Mouse (Mus musculus): ENCODE measurements at regions not wholly inside any gene's neighbourhood (a gene's known extent, or its start where the extent isn't known, plus 50 kb on each side); places are given as distances from the start of the nearest gene placed in this dataset.

GRCm38 (mm10) chr9:74656392-74656791, 205.3 kb upstream of the Onecut1 start:
- no peaks in the 10 kb centered on the region for H3K4me1 ChIP-seq
- WGBS = 82% methylated on average over 10 of the region's 10 CpGs
- H3K9me3 ChIP-seq = no peaks in the 10 kb centered on the region
- no peak overlapping the region for H3K4me3 ChIP-seq
- H3K36me3 ChIP-seq = no peaks in the 10 kb centered on the region
- no peak overlapping the region for H3K9ac ChIP-seq (replicated peaks)
- H3K27ac ChIP-seq (replicated peaks) = no peak overlapping the region
- H3K4me2 ChIP-seq (replicated peaks) = no peak overlapping the region
- no peak for ATAC-seq (replicated peaks)
- H3K27me3 ChIP-seq = no peaks in the 10 kb centered on the region

- no peak overlapping the region for H3K9ac ChIP-seq (replicated peaks)
- no peaks in the 10 kb centered on the region for H3K27me3 ChIP-seq
- H3K4me1 ChIP-seq = no peaks in the 10 kb centered on the region
- ATAC-seq (replicated peaks) = no peak
- no peak overlapping the region for H3K4me3 ChIP-seq
- 88% methylated on average over 4 of the region's 4 CpGs for WGBS
- no peak overlapping the region for H3K4me2 ChIP-seq (replicated peaks)
- H3K27ac ChIP-seq (replicated peaks) = no peak overlapping the region
- no peaks in the 10 kb centered on the region for H3K9me3 ChIP-seq
- no peaks in the 10 kb centered on the region for H3K36me3 ChIP-seq
Measured at GRCm38 (mm10) chr9:74671356-74671952, 190.3 kb upstream of the Onecut1 start.

GRCm38 (mm10) chr9:74672261-74672660, 189.5 kb upstream of the Onecut1 start:
- Histone ChIP-seq H3K9ac (replicated peaks) (no peak overlapping the region), H3K9me3 (no peaks in the 10 kb centered on the region), H3K4me3 (no peak overlapping the region), H3K4me2 (replicated peaks) (no peak overlapping the region), H3K4me1 (no peaks in the 10 kb centered on the region), H3K27ac (replicated peaks) (no peak overlapping the region), H3K36me3 (no peaks in the 10 kb centered on the region), H3K27me3 (no peaks in the 10 kb centered on the region)
- 91% methylated on average over 7 of the region's 7 CpGs for WGBS
- ATAC-seq (replicated peaks) = no peak

DNA sequence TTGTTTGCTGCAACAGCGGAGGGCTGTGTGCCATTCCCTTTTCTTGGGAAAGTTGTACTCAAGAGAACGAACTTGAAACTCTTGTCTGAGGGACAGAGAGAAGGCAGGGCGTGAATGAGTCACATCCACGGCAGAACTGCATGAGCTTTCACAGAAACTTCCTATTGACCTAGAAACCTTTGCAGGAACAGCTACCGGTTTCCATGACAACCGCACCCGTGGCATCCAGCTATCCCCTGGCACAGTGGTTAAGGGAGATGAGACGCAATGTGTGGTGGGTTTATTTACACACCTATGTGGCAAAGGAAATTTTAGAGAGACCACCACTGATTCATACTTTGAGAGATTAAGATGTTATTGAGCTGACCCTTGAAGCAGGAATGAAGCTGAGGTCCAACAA, 163.5 kb upstream of the Onecut1 start:
- Histone ChIP-seq H3K9ac (replicated peaks) (no peak overlapping the region), H3K9me3 (no peaks in the 10 kb centered on the region), H3K27me3 (no peaks in the 10 kb centered on the region), H3K4me3 (no peak overlapping the region), H3K4me2 (replicated peaks) (no peak overlapping the region), H3K27ac (replicated peaks) (no peak overlapping the region), H3K36me3 (no peaks in the 10 kb centered on the region), H3K4me1 (no peaks in the 10 kb centered on the region)
- WGBS = 60% methylated on average over 8 of the region's 8 CpGs
- ATAC-seq (replicated peaks) = no peak

GRCm38 (mm10) chr9:74705698-74706097, 156.0 kb upstream of the Onecut1 start:
- no peaks in the 10 kb centered on the region for H3K4me1 ChIP-seq
- H3K27ac ChIP-seq (replicated peaks) = no peak overlapping the region
- 58% methylated on average over 4 of the region's 4 CpGs for WGBS
- no peak overlapping the region for H3K4me2 ChIP-seq (replicated peaks)
- H3K9ac ChIP-seq (replicated peaks) = no peak overlapping the region
- no peak overlapping the region for H3K4me3 ChIP-seq
- no peaks in the 10 kb centered on the region for H3K9me3 ChIP-seq
- H3K27me3 ChIP-seq = no peaks in the 10 kb centered on the region
- H3K36me3 ChIP-seq = no peaks in the 10 kb centered on the region
- no peak for ATAC-seq (replicated peaks)

DNA sequence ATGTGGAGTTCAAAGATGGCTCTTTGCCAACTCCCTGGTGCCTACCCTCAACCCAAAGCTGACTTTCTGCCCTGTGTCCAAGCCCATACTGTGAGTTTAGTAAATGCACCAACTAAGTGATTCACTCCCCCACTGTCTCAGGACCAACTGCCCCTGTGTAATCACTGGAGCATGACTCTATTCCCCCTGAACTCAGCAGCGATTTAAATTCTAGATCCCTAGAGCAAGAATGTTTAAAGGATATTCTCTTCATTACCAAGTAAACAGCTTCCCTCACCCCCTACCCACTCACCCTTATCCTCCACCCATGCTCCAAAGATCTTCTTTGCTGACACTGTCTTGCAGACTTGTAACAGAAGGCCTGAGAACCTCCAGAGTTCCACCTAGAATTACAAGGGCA, 154.1 kb upstream of the Onecut1 start:
- H3K4me3 ChIP-seq = no peak overlapping the region
- no peak overlapping the region for H3K27ac ChIP-seq (replicated peaks)
- no peak for ATAC-seq (replicated peaks)
- no peak overlapping the region for H3K4me2 ChIP-seq (replicated peaks)
- no peaks in the 10 kb centered on the region for H3K9me3 ChIP-seq
- whole genome bisulfite sequencing = 32% methylated on average over 1 of the region's 1 CpGs
- H3K4me1 ChIP-seq = no peaks in the 10 kb centered on the region
- no peaks in the 10 kb centered on the region for H3K36me3 ChIP-seq
- no peaks in the 10 kb centered on the region for H3K27me3 ChIP-seq
- no peak overlapping the region for H3K9ac ChIP-seq (replicated peaks)

DNA sequence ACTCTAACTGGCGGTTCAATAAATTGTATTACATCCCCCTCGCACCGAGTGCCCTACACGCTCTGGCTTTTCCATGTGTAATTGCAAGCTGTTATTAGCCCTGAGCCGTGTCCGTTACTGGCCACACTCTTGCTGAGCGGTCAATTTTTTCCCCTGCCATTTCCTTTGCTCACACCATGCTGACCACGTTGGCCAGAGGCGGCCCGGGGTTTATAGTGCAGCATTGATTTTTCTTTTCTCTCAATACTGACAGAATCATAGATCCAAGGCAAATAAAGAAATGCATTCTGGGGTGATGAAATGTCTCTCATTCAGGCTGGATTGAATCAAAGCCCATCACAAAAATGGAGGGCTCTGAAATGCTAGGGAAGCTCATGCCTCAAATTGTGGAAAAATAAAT, 150.0 kb upstream of the Onecut1 start:
- WGBS = 92% methylated on average over 10 of the region's 10 CpGs
- H3K4me2 ChIP-seq (replicated peaks) = no peak overlapping the region
- H3K9me3 ChIP-seq = no peaks in the 10 kb centered on the region
- no peak overlapping the region for H3K9ac ChIP-seq (replicated peaks)
- H3K27me3 ChIP-seq = no peaks in the 10 kb centered on the region
- H3K36me3 ChIP-seq = no peaks in the 10 kb centered on the region
- no peak overlapping the region for H3K27ac ChIP-seq (replicated peaks)
- ATAC-seq (replicated peaks) = no peak
- no peaks in the 10 kb centered on the region for H3K4me1 ChIP-seq
- H3K4me3 ChIP-seq = no peak overlapping the region

- ATAC-seq (replicated peaks) = no peak
- no peaks in the 10 kb centered on the region for H3K36me3 ChIP-seq
- H3K27ac ChIP-seq (replicated peaks) = no peak overlapping the region
- no peaks in the 10 kb centered on the region for H3K27me3 ChIP-seq
- 89% methylated on average over 5 of the region's 5 CpGs for WGBS
- H3K4me2 ChIP-seq (replicated peaks) = no peak overlapping the region
- no peaks in the 10 kb centered on the region for H3K9me3 ChIP-seq
- no peaks in the 10 kb centered on the region for H3K4me1 ChIP-seq
- H3K4me3 ChIP-seq = no peak overlapping the region
- no peak overlapping the region for H3K9ac ChIP-seq (replicated peaks)
Measured at GRCm38 (mm10) chr9:74732451-74732850, 129.3 kb upstream of the Onecut1 start.

DNA sequence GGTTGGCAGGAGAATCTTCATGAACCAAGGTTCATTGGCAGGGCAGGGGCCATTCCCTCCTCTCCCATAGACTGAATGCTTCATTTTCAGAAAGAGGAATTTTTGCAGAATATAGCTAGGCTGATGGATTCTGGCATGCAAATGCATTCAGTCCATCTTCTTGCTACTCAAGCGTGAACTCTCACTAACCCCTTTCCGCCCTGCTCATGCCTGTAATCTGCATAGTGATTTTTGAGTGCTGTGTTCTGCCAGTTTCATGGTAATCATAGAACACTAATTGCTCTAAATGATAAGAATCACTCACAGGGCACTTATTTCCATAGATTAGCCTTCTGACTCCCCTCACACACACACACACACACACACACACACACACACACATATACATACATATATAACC, 119.8 kb upstream of the Onecut1 start:
- no peak for ATAC-seq (replicated peaks)
- Histone ChIP-seq H3K27me3 (no peaks in the 10 kb centered on the region), H3K4me1 (no peaks in the 10 kb centered on the region), H3K9ac (replicated peaks) (no peak overlapping the region), H3K4me3 (no peak overlapping the region), H3K27ac (replicated peaks) (no peak overlapping the region), H3K9me3 (no peaks in the 10 kb centered on the region), H3K4me2 (replicated peaks) (no peak overlapping the region), H3K36me3 (no peaks in the 10 kb centered on the region)
- 90% methylated on average over 2 of the region's 2 CpGs for whole genome bisulfite sequencing

DNA sequence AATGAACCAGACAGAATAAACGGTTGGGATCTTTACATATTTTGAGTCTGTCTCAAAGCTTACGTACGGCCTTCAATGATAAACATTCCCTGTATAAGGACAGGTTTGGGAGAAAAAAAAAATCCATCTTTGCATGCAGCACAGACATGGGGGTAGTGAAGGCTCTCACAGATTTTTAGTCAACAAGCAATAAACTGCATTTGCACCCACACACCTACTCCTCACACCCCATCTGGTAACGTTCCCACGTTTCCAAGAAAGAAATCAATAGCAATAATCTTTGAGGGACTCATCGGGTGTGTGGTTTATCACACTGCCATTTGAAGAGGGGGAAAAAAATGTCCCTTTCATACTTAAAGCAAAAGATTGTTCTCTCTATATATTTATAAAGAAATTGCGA, 113.8 kb upstream of the Onecut1 start:
- no peak for ATAC-seq (replicated peaks)
- H3K9me3 ChIP-seq = no peaks in the 10 kb centered on the region
- no peaks in the 10 kb centered on the region for H3K4me1 ChIP-seq
- no peak overlapping the region for H3K4me2 ChIP-seq (replicated peaks)
- no peaks in the 10 kb centered on the region for H3K36me3 ChIP-seq
- 77% methylated on average over 7 of the region's 7 CpGs for WGBS
- no peak overlapping the region for H3K27ac ChIP-seq (replicated peaks)
- no peaks in the 10 kb centered on the region for H3K27me3 ChIP-seq
- H3K9ac ChIP-seq (replicated peaks) = no peak overlapping the region
- H3K4me3 ChIP-seq = no peak overlapping the region

- no peaks in the 10 kb centered on the region for H3K27me3 ChIP-seq
- no peaks in the 10 kb centered on the region for H3K4me1 ChIP-seq
- H3K9ac ChIP-seq (replicated peaks) = no peak overlapping the region
- H3K4me3 ChIP-seq = no peak overlapping the region
- WGBS = 74% methylated on average over 3 of the region's 3 CpGs
- H3K4me2 ChIP-seq (replicated peaks) = no peak overlapping the region
- no peak for ATAC-seq (replicated peaks)
- no peaks in the 10 kb centered on the region for H3K36me3 ChIP-seq
- no peaks in the 10 kb centered on the region for H3K9me3 ChIP-seq
- H3K27ac ChIP-seq (replicated peaks) = no peak overlapping the region
Measured at GRCm38 (mm10) chr9:74758025-74758424, 103.7 kb upstream of the Onecut1 start.

- Histone ChIP-seq H3K9me3 (no peaks in the 10 kb centered on the region), H3K4me2 (replicated peaks) (no peak overlapping the region), H3K36me3 (no peaks in the 10 kb centered on the region), H3K27me3 (no peaks in the 10 kb centered on the region), H3K4me1 (no peaks in the 10 kb centered on the region), H3K4me3 (no peak overlapping the region), H3K27ac (replicated peaks) (no peak overlapping the region), H3K9ac (replicated peaks) (no peak overlapping the region)
- WGBS = 89% methylated on average over 4 of the region's 4 CpGs
- ATAC-seq (replicated peaks) = no peak
Measured at GRCm38 (mm10) chr9:74758876-74759275, 102.8 kb upstream of the Onecut1 start.

GRCm38 (mm10) chr9:74780419-74780818, 81.3 kb upstream of the Onecut1 start:
- H3K4me1 ChIP-seq = no peaks in the 10 kb centered on the region
- no peaks in the 10 kb centered on the region for H3K9me3 ChIP-seq
- H3K27me3 ChIP-seq = no peaks in the 10 kb centered on the region
- 85% methylated on average over 3 of the region's 3 CpGs for WGBS
- no peaks in the 10 kb centered on the region for H3K36me3 ChIP-seq
- H3K4me3 ChIP-seq = no peak overlapping the region
- no peak overlapping the region for H3K27ac ChIP-seq (replicated peaks)
- no peak overlapping the region for H3K4me2 ChIP-seq (replicated peaks)
- no peak for ATAC-seq (replicated peaks)
- no peak overlapping the region for H3K9ac ChIP-seq (replicated peaks)

All from forebrain, embryonic 15.5 days (tissue).